Mouse (Mus musculus): Measurements from ENCODE around the gene Cdk20.

DNA sequence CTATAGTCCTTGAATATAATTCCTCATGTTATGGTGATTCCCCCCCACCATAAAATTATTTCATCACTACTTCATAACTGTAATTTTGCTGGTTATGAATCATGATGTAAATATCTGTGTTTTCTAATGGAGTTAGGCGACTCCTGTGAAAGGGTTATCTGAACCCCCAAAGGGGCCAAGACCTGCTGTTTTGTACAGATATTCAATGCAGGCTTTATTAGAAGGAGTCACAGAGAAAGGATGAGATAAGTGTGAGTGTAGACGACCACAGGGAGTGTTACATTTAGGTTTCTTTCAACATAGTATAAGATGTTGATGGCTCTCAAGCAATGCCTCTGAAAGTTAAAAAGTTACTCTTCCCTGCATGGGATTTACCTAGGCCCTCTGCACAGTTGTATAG, 20.8 kb upstream of the Cdk20 start:
- TF ChIP-seq CTCF (IDR thresholded peaks at IDR 0.05; ENCODE audit: low read depth, low read length) (no peak), POLR2A (IDR thresholded peaks at IDR 0.05; ENCODE audit: extremely low read depth, insufficient read depth, low read length) (no peak)

Data from liver, adult 2 months (tissue).